Mouse (Mus musculus): Measurements from ENCODE around the gene 9530077C05Rik. TPM values are rescaled to one million over a fixed set of nuclear protein-coding genes. Genes with fewer than 3 reads are reported as not detected.

9530077C05Rik gene
- polyA plus RNA-seq, 1 experiment from 2014 or later = 4.8 TPM

DNA sequence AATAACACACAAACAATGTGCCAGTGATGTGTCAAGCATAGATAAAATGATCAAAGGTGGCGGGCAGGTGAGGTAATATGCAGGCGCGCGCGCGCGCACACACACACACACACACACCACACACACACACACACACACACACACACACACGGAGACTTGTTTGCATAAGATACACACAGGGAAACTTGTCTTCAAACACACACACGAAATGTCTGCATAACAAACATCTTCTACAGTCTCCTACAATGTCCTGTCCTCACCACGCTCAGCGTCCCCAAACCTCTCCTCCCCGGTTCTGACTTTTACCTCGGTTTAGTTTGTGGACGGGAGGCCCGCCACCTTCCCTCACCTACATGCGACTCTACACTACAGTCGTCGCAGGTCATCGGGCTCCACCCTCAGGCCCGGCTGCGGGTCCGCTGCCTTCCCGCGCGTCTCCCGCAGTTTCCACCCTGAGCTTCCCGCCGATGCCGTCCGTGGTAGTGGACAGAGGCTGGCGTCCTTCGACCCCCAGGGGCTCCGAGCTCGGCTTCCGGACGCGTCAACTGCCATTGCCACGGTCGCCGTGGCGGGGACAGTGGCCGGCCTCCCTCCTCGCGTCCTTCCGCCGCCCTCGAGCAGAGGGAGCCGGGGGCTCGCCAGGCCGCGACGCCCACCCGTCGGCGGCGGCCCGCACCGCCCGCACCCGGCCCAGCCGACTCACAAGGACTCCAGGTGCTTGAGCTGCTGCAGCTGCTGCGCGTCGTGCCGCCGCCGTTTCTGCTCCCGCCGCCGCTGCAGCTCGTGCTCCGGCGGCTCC is 56.3 kb downstream of the 9530077C05Rik start:
- peak overlapping the region; percentile 76 for H3K4me2 ChIP-seq (replicated peaks)
- no peaks in the 10 kb centered on the region for H3K27me3 ChIP-seq
- peak overlapping the region; percentile 85 for H3K9ac ChIP-seq
- peaks cover 6% of the 10 kb centered on the region for H3K36me3 ChIP-seq
- H3K27ac ChIP-seq = peak overlapping the region; percentile 86
- 0 out of 2 replicates have a peak, but pooled peaks have one; percentile 41 for ATAC-seq (ENCODE audit: insufficient number of reproducible peaks, insufficient read depth, low FRiP score, low TSS enrichment)
- no peaks in the 10 kb centered on the region for H3K9me3 ChIP-seq
- no peaks in the 10 kb centered on the region for H3K4me1 ChIP-seq
- H3K4me3 ChIP-seq = peak overlapping the region; percentile 78
- under 1% methylated on average over 69 of the region's 73 CpGs for WGBS

DNA sequence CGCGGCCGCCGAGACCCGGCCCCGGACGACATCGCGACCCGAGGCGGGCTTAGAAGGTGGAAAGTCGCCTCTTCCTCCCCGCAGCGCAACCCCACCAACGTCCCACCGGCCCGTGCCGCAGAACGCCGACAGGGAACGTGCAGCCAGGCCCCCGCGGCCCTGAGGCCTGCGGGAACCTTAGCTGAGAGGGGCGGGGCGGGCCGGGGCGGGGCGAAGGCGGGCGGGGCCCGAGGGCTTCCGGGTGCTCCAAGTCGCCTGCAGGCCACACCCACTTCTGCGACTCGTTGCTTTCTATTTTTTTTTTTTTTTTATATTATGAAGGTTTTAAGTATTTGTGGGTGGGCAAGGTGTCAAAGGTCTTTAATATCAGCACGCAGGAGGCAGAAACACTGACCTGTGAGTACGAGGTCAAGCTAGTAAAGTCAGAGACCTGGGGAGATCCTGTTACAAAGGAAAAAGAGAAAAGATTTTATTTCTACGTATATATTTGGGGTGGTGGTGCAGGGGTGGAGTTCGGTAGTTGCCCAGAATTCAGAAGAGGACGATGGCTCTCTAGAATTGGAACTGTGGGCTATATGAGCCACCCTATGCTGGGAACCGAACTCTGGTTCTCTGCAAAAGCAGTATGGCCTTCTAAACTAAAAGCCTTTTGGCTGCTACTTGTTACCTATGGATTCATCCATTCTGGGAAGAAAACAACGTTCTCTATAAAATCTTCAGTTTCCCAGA is 57.0 kb downstream of the 9530077C05Rik start:
- H3K9me3 ChIP-seq = no peaks in the 10 kb centered on the region
- H3K27me3 ChIP-seq = no peaks in the 10 kb centered on the region
- peak overlapping the region; percentile 78 for H3K4me3 ChIP-seq
- peaks cover 6% of the 10 kb centered on the region for H3K36me3 ChIP-seq
- peak overlapping the region; percentile 76 for H3K4me2 ChIP-seq (replicated peaks)
- WGBS = 3% methylated on average over 43 of the region's 43 CpGs
- H3K4me1 ChIP-seq = no peaks in the 10 kb centered on the region
- peak overlapping the region; percentile 85 for H3K9ac ChIP-seq
- peak overlapping the region; percentile 86 for H3K27ac ChIP-seq
- no peak; the same call in 1 of the 2 replicates for ATAC-seq (ENCODE audit: insufficient number of reproducible peaks, insufficient read depth, low FRiP score, low TSS enrichment)

DNA sequence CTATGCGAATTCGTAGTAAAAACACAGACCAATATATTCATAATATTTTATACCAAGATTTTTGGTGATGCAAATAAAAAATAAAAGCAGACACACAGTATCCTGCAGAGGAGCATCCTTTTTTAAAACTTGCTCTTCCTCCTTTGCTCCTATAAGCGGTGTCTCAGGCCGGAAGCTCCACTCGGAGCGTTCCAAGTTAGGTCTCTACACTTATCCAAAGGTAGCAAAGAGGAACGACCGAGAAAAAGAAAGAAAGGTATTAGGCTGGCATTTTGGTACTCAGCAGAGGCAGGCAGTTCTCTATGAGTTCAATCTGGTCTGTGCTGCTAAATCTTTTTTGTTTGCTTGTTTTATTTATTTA is 57.6 kb downstream of the 9530077C05Rik start:
- Histone ChIP-seq H3K9me3 (no peaks in the 10 kb centered on the region), H3K4me3 (no peak overlapping the region), H3K27ac (no peak overlapping the region), H3K4me2 (replicated peaks) (no peak overlapping the region), H3K36me3 (peaks cover 6% of the 10 kb centered on the region), H3K4me1 (no peaks in the 10 kb centered on the region), H3K9ac (no peak overlapping the region), H3K27me3 (no peaks in the 10 kb centered on the region)
- ATAC-seq (ENCODE audit: insufficient number of reproducible peaks, insufficient read depth, low FRiP score, low TSS enrichment) = no peak
- 76% methylated on average over 8 of the region's 8 CpGs for WGBS

DNA sequence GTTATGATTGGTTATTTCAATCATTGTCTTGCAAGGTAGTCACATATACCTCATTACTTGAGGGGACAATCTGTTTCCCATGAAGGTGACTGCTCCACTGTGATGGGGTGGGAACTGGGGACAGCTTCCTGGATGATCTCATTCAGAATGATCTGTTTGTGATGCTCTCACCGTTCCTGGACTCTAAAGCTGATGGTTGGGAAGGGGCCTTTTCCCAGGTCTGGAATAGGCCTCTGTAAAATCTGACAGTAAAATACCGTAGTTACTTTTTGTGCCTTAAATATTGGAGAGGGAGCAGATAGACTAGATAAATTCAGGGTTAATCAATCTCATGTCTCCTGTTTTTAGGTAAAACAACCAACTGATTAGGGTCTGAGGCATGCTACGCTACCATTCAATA is 58.3 kb downstream of the 9530077C05Rik start, which contains the start of gene Rp9:
Gene Rp9, minus strand, starts transcription at position 101 of the 400 bp plus-strand sequence.
- 0 out of 2 replicates have a peak within 1 kb of the TSS, but pooled peaks have one; percentile 85 for H3K9ac ChIP-seq
- 90% methylated on average over 3 of the region's 3 CpGs for WGBS
- H3K36me3 ChIP-seq = peaks cover 6% of the 10 kb centered on the region
- H3K27me3 ChIP-seq = no peaks in the 10 kb centered on the region
- H3K4me2 ChIP-seq (replicated peaks) = peak within 1 kb of the TSS; percentile 76
- H3K4me1 ChIP-seq = no peaks in the 10 kb centered on the region
- H3K27ac ChIP-seq = no peak within 1 kb of the TSS
- H3K9me3 ChIP-seq = no peaks in the 10 kb centered on the region
- peak within 1 kb of the TSS; percentile 78 for H3K4me3 ChIP-seq
- ATAC-seq (ENCODE audit: insufficient number of reproducible peaks, insufficient read depth, low FRiP score, low TSS enrichment) = no peak

DNA sequence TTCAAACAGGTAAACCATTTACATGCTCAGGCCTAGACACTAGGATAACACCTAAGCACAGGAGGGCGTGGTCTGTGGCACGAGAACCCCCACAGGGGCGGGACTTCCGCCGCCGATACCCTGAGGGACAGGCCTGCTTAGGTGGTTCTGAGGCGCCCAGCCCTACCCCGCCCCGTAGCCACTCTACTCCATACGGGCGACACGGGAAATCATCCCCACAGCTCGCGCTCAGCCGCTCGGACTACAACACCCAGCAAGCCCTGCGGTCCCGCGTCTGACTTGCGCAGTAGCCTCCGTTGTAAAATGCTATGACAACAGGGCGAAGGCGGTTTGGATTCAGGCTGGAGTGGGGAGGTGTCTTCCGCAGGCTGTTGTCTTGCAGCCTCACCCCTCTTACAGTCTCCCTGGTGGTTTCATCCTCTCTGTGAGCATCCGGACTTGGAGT is 64.1 kb downstream of the 9530077C05Rik start, which contains the start of gene Bbs9:
Gene Bbs9, plus strand, starts transcription at position 292 of the 445 bp plus-strand sequence.
- Histone ChIP-seq H3K4me1 (no peaks in the 10 kb centered on the region), H3K4me3 (peak within 1 kb of the TSS; percentile 72), H3K27ac (peak within 1 kb of the TSS; percentile 51), H3K9me3 (no peaks in the 10 kb centered on the region), H3K9ac (peak within 1 kb of the TSS; percentile 56), H3K36me3 (no peaks in the 10 kb centered on the region), H3K27me3 (no peaks in the 10 kb centered on the region), H3K4me2 (replicated peaks) (peak within 1 kb of the TSS; percentile 77)
- under 1% methylated on average over 25 of the region's 25 CpGs for WGBS
- ATAC-seq (ENCODE audit: insufficient number of reproducible peaks, insufficient read depth, low FRiP score, low TSS enrichment) = peak; percentile 99

DNA sequence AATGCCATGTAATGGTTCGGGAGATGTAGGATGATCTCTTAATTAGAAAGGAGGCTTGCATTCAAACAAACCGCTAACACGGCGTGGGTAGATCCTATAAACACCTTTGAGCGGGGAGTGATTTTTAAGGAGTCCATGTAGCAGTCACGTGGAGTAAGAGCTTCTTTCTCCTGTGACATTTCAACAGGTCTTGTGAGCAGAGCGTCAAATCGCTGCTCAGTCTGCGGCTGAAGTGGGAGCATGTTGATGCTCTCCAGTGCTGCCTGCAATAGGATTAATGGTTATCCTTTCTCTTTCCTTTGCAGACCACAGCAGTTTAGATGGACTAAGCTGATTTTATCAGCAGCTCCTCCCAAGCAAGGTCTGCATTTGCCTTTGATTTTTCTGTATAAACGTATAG is 65.0 kb downstream of the 9530077C05Rik start:
- Histone ChIP-seq H3K4me3 (peak overlapping the region; percentile 72), H3K27me3 (no peaks in the 10 kb centered on the region), H3K9ac (peak overlapping the region; percentile 56), H3K4me1 (no peaks in the 10 kb centered on the region), H3K27ac (peak overlapping the region; percentile 51; the same call in 1 of the 2 replicates), H3K36me3 (no peaks in the 10 kb centered on the region), H3K9me3 (no peaks in the 10 kb centered on the region), H3K4me2 (replicated peaks) (peak overlapping the region; percentile 77)
- WGBS = 7% methylated on average over 10 of the region's 10 CpGs
- no peak for ATAC-seq (ENCODE audit: insufficient number of reproducible peaks, insufficient read depth, low FRiP score, low TSS enrichment)

DNA sequence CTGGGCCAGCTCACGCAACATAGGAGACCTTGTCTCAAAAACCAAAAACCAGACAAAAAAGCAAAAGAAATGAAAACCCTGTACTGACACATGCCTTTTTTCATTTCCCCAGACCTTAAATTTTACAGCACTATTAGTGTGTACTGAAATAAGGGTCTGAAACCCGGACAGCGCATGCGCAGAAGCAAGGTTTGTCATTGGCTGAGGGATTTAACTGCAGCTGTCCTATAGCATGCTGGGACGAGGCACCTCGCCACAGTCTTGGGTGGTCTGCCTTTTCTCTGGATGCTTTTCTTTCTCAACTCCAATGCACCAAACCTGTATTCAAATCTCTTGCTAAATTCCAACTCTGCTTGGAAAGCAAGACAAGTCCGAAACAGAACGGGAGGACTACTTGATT is 67.6 kb downstream of the 9530077C05Rik start:
- H3K36me3 ChIP-seq = no peaks in the 10 kb centered on the region
- no peaks in the 10 kb centered on the region for H3K9me3 ChIP-seq
- H3K4me2 ChIP-seq (replicated peaks) = no peak overlapping the region
- no peak for ATAC-seq (ENCODE audit: insufficient number of reproducible peaks, insufficient read depth, low FRiP score, low TSS enrichment)
- no peaks in the 10 kb centered on the region for H3K4me1 ChIP-seq
- no peak overlapping the region for H3K27ac ChIP-seq
- H3K9ac ChIP-seq = no peak overlapping the region
- H3K4me3 ChIP-seq = no peak overlapping the region
- no peaks in the 10 kb centered on the region for H3K27me3 ChIP-seq
- WGBS = 91% methylated on average over 8 of the region's 8 CpGs

DNA sequence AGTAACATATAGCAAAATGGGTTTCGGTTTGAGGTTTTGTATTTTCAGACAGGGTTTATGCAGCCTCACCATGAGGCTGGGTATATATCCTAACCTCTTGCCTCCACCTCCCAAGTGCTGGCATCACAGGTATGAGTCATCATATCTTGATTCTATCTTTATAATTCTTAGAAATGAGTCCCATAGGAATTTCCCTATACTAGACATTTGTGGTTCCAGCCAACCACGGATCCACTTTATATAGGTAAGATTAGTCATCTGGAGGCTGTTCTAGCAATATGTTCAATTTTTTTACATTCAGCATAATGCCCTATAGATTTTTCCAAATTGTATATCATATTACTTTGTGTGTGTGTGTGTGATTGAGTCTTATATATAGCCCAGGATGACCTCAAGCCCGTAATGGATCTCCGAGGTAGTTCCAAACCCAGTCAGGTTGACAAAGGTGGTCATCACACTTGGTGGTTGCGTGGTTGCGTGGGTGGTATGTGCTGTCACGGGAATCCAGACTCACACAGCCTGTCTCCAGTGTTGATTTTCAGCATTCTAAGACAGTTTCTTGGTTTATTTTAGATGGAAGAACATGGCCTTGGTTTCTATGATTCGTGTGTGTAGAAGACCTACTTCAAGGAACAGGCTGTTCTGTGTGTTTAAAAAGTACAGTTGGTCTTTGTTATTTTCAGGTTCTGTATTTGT is 72.7 kb downstream of the 9530077C05Rik start:
- 94% methylated on average over 8 of the region's 8 CpGs for WGBS
- no peak for ATAC-seq (ENCODE audit: insufficient number of reproducible peaks, insufficient read depth, low FRiP score, low TSS enrichment)

DNA sequence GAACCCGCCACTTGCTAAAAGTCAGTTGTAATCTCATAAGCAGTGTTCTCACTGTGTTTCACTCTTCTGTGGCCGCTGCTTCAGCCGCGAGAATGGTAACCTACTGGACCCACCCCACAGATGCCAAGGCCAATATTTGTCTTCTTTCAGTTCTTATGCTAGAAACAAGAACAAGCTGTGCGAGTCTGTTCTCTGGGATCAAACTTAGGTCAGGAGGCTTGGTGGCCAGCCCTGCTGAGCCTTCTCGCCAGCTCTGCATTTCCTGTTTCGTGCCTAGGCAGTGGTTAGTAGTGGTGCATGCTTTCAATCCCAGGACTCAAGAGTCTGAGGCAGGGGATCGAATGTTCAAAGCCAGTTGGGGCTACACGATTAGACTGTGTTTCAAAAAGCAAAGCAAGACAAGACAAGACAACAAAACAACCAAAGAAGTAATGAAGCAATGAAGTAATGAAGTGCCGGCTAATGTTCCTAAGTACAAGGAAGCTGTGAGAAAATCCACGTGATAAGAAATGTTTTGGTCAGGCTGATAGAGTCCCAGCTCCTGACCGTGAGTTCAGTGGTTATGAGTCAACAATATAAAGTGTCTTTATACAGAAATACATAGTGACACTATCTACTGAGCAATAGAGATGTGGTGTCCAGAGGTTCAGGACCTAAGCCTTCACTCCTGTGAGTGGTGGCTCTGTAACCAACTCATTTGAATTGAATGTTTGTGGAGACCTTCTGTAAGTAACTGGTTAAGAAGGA is 73.4 kb downstream of the 9530077C05Rik start:
- no peaks in the 10 kb centered on the region for H3K27me3 ChIP-seq
- ATAC-seq (ENCODE audit: insufficient number of reproducible peaks, insufficient read depth, low FRiP score, low TSS enrichment) = no peak
- H3K27ac ChIP-seq = no peak overlapping the region
- no peak overlapping the region for H3K4me3 ChIP-seq
- H3K4me2 ChIP-seq (replicated peaks) = no peak overlapping the region
- 83% methylated on average over 12 of the region's 12 CpGs for WGBS
- H3K9me3 ChIP-seq = no peaks in the 10 kb centered on the region
- H3K4me1 ChIP-seq = no peaks in the 10 kb centered on the region; the same call in 1 of the 2 replicates
- H3K36me3 ChIP-seq = no peaks in the 10 kb centered on the region
- H3K9ac ChIP-seq = no peak overlapping the region

More for the DNA sequence above, 72.7 kb downstream of the 9530077C05Rik start:
- no peak overlapping the region for H3K4me3 ChIP-seq
- no peak overlapping the region for H3K27ac ChIP-seq
- H3K36me3 ChIP-seq = no peaks in the 10 kb centered on the region
- no peak overlapping the region for H3K4me2 ChIP-seq (replicated peaks)
- no peaks in the 10 kb centered on the region for H3K9me3 ChIP-seq
- no peaks in the 10 kb centered on the region; the same call in 1 of the 2 replicates for H3K4me1 ChIP-seq
- H3K27me3 ChIP-seq = no peaks in the 10 kb centered on the region
- no peak overlapping the region for H3K9ac ChIP-seq

DNA sequence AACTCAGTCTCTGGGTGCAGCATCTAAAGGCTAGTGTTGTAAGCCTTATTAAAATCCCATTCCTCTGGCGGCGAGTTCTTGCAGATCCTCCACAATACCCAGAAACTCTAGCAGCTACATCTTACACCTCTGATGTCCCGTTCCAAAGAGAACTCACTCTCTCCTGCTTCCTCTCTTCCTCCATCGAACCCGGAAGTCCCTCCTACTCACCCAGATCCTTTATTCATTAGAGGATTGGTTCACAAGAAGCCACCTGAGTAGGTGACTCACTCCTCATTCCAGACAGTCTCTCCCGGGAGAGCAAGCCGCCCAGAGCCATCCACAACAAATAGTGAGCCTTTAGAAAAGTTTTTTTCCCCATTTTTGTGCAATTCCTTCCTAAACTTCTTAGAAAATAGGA is 74.9 kb downstream of the 9530077C05Rik start:
- no peaks in the 10 kb centered on the region; the same call in 1 of the 2 replicates for H3K4me1 ChIP-seq
- H3K36me3 ChIP-seq = no peaks in the 10 kb centered on the region
- H3K27me3 ChIP-seq = no peaks in the 10 kb centered on the region
- no peak overlapping the region for H3K4me2 ChIP-seq (replicated peaks)
- whole genome bisulfite sequencing = 88% methylated on average over 7 of the region's 7 CpGs
- H3K9me3 ChIP-seq = no peaks in the 10 kb centered on the region
- no peak overlapping the region for H3K9ac ChIP-seq
- no peak overlapping the region for H3K27ac ChIP-seq
- ATAC-seq (ENCODE audit: insufficient number of reproducible peaks, insufficient read depth, low FRiP score, low TSS enrichment) = no peak
- H3K4me3 ChIP-seq = no peak overlapping the region

DNA sequence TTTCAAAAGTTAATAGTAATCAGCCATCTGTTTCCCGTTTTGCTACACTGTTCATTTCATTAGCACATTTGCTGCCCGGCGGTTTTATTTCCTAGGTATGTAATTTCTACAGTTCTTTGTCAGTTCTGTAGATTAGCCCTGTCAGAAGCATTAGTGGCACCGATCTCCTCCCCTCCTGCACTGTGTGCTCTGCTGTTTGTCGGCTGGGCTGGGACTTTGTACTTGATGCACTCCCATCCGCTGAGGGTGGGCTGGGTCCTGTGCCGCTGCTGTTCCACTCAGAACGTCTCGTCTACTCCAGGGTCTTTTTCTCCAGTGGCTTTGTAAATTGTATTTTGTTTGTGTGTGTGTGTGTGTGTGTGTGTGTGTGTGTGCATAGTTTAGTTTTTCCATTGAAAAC is 77.7 kb downstream of the 9530077C05Rik start:
- 48% methylated on average over 9 of the region's 9 CpGs for WGBS
- H3K4me3 ChIP-seq = no peak overlapping the region
- H3K27me3 ChIP-seq = no peaks in the 10 kb centered on the region
- no peak overlapping the region for H3K27ac ChIP-seq
- no peaks in the 10 kb centered on the region for H3K36me3 ChIP-seq
- no peaks in the 10 kb centered on the region; the same call in 1 of the 2 replicates for H3K4me1 ChIP-seq
- no peak for ATAC-seq (ENCODE audit: insufficient number of reproducible peaks, insufficient read depth, low FRiP score, low TSS enrichment)
- no peak overlapping the region for H3K9ac ChIP-seq
- no peak overlapping the region for H3K4me2 ChIP-seq (replicated peaks)
- H3K9me3 ChIP-seq = no peaks in the 10 kb centered on the region

Data from embryonic facial prominence, embryonic 12.5 days (tissue).